Mouse (Mus musculus) ES-Bruce4 (cell line): ENCODE data around the gene Rsl24d1. TPM values are rescaled to one million over a fixed set of nuclear protein-coding genes. Genes with fewer than 3 reads are reported as not detected.
A peak's percentile ranks its signal among the peaks of the same experiment; 100 is the strongest.

Experiments used
- H3K27ac ChIP-seq: 2 replicates; pipeline ENCODE4 v1.5.1; 2012; ENCODE audit warnings: low read length, inconsistent platforms; ENCODE audit not compliant: insufficient read depth
- H3K27me3 ChIP-seq: 2 replicates; pipeline ENCODE4 v1.6.1; 2012; ENCODE audit warnings: mild to moderate bottlenecking, low read length, inconsistent platforms; ENCODE audit not compliant: control insufficient read depth, poor library complexity, insufficient read depth, severe bottlenecking
- H3K36me3 ChIP-seq: 2 replicates; pipeline ENCODE4 v1.6.1; 2012; ENCODE audit warnings: inconsistent platforms, mild to moderate bottlenecking, low read length, moderate library complexity; ENCODE audit not compliant: control insufficient read depth, poor library complexity, insufficient read depth, severe bottlenecking
- H3K4me1 ChIP-seq: one replicate; pipeline ENCODE4 v1.8.1; 2011; ENCODE audit warnings: low read length; ENCODE audit not compliant: control insufficient read depth, insufficient read depth
- H3K4me3 ChIP-seq: 2 replicates; pipeline ENCODE4 v1.5.1; 2011; ENCODE audit warnings: low read depth, mild to moderate bottlenecking, low read length
- H3K9ac ChIP-seq: 2 replicates; pipeline ENCODE4 v1.6.1; 2012; ENCODE audit warnings: low read depth, mild to moderate bottlenecking, inconsistent platforms; ENCODE audit not compliant: poor library complexity, severe bottlenecking
- H3K9me3 ChIP-seq: replicated peaks from 2 replicates; pipeline ENCODE4 v1.6.1; 2012; ENCODE audit warnings: mild to moderate bottlenecking, low read length, inconsistent platforms; ENCODE audit not compliant: control insufficient read depth, poor library complexity, insufficient read depth, severe bottlenecking
- CTCF ChIP-seq: IDR thresholded peaks from one replicate; pipeline ENCODE4 v1.8.1; 2011; ENCODE audit warnings: low read depth, low read length
- EP300 ChIP-seq: IDR thresholded peaks from 2 replicates; pipeline ENCODE4 v1.6.1; 2011; ENCODE audit warnings: low read depth, low read length; ENCODE audit not compliant: insufficient read depth
- POLR2A ChIP-seq: IDR thresholded peaks from one replicate; pipeline ENCODE4 v1.8.1; 2011; ENCODE audit warnings: low read length; ENCODE audit not compliant: insufficient read depth
- polyA plus RNA-seq: library from polyadenylated mRNA; stranded (reverse); fragments of >200 nt; gene quantifications from 2 replicates; pipeline ENCODE4 v1.2.4, GENCODE M21; 2011; ENCODE audit warnings: low read depth; ENCODE audit not compliant: missing spikeins, insufficient read depth, insufficient read length

The Rsl24d1 gene
- 144 and 146 TPM in 2 replicates for polyA plus RNA-seq

DNA sequence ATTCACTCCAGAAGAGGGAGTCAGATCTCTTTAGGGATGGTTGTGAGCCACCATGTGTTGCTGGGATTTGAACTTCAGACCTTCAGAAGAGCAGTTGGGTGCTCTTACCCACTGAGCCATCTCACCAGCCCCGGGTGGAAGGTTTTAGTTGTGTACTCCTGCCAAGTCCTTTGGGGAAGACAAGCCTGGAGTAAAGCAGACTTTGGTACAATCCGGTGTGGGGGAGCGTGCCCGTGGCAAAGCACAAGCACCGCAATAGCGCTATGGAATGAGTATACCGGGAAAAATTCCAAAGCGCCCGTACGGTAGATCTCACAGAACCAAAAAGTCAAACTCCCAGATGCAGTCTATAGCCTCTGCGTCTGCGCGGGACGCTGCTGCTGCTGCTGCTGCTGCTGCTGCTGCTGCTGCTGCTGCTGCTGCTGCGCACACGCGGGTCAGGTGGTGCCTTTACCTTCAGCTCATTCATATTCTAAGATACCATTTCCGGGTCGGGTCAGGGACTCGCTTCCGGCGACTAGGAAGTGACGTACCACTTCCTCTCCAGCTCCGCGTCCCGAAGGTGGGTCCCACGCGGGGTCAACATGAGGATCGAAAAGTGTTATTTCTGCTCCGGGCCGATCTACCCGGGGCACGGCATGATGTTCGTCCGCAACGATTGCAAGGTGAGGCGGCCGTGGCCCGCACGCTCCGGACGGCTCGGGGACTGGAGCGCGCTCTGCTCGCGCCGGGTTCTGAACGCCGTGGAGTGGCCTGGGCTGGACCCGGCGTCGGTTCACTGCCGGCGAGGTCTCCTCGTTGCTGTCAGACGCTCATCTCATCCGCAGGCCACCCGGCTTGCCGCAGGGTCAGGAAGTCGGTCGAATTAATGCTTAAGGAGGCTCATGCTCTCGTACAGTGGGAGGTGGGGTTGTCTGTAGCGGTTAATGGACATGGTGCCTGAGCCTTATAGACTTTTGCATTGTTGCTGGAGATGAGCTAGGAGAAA, at the start of gene Rsl24d1:
Gene Rsl24d1 (plus strand): TSS at position 508 of the 988 bp plus-strand sequence.
- no peaks in the 10 kb centered on the region for H3K4me1 ChIP-seq
- H3K9ac ChIP-seq: peak within 1 kb of the TSS; percentile 72
- peak within 1 kb of the TSS; percentile 83 for H3K27ac ChIP-seq
- H3K36me3 ChIP-seq: peaks cover 26% of the 10 kb centered on the region
- H3K27me3 ChIP-seq: no peaks in the 10 kb centered on the region
- H3K9me3 ChIP-seq: no peaks in the 10 kb centered on the region
- TF ChIP-seq EP300 (no peak), CTCF (no peak), POLR2A (no peak)
- peak within 1 kb of the TSS; percentile 92 for H3K4me3 ChIP-seq

DNA sequence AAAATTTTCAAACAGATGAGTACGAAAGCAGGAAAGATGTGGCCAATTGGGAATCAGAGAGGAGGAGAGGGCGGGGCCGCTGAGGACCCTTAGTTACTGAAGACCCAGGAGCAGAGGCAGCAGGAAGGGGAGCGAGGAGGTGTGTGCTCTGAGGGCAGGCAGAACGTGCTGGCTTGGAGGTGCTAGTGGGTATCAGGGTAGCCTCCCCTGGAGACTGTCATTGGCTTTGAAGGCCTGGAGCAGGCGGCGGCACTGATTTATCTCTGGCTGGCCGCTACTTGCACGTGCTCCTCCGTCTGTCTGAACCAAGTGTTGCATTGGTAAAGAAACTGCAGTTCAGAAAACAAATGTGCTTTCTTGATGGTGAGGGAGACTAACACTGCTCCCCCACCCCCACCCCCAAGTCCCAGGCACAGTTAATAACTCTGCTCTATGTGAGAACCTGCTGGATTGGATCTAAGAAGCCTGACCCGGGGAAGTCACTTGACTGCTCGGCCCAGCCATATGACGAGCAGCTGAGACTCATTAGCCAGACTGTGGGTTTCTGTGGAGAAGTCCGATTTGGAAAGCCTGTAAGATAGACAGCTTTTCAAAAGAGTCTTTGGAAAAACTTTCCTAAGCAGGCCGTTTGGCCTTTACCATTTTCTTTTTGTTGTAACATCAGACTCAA, 49.5 kb upstream of the Rsl24d1 start:
- Histone ChIP-seq H3K27ac (no peak overlapping the region), H3K4me3 (peak overlapping the region; percentile 4; the same call in 1 of the 2 replicates), H3K9me3 (no peaks in the 10 kb centered on the region), H3K27me3 (no peaks in the 10 kb centered on the region), H3K9ac (no peak overlapping the region), H3K4me1 (peaks cover 10% of the 10 kb centered on the region), H3K36me3 (no peaks in the 10 kb centered on the region)
- TF ChIP-seq EP300 (no peak), CTCF (no peak), POLR2A (peak; percentile 34)

DNA sequence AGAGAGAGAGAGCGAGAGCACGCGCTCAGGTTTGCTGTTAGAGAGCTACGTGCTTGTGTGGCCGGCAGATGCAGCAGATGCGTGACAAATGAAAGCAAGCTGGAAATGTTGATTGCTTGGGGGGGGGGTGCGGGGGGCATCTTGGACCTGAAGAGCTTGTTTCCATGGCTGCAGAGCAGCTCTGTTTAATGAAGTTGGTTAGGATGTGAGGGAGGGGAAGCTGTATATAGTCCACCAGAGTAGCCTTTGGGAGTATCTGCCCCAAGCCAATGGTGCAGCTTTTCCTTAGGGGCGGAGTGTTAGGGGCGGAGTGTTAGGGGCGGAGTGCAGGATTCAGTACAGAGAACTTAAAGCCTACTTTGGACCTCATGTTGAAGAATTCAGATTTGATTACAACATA, 46.1 kb upstream of the Rsl24d1 start:
- Histone ChIP-seq H3K36me3 (no peaks in the 10 kb centered on the region), H3K27ac (peak overlapping the region; percentile 57), H3K4me3 (0 out of 2 replicates have a peak overlapping the region, but pooled peaks have one; percentile 21), H3K27me3 (no peaks in the 10 kb centered on the region), H3K9ac (peak overlapping the region; percentile 39; the same call in 1 of the 2 replicates), H3K4me1 (peaks cover 14% of the 10 kb centered on the region), H3K9me3 (no peaks in the 10 kb centered on the region)
- TF ChIP-seq CTCF (no peak), EP300 (no peak), POLR2A (peak; percentile 11)

DNA sequence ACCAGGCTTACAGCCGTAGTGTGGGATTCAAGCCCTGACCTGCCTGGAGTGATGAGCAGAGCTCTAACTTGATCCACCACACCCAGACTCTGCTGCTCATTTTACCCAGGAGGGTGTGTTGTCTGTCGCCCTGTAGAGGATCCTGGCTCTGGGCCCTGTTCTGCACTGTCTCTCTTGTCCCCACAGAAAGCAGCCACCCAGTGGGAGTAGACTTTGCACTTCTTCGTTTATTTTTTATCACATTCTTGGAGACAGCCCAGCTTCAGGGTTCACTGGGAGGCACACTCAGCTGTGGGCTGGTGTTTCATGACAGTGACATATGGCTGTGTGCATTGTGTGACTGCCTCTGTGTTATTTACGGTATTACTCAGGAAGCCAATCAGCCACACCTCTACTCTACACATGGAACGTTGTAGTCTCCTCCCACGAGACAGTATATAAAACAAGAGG, 45.0 kb upstream of the Rsl24d1 start:
- peak overlapping the region; percentile 55 for H3K27ac ChIP-seq
- peak overlapping the region; percentile 39 for H3K9ac ChIP-seq
- H3K36me3 ChIP-seq: no peaks in the 10 kb centered on the region

DNA sequence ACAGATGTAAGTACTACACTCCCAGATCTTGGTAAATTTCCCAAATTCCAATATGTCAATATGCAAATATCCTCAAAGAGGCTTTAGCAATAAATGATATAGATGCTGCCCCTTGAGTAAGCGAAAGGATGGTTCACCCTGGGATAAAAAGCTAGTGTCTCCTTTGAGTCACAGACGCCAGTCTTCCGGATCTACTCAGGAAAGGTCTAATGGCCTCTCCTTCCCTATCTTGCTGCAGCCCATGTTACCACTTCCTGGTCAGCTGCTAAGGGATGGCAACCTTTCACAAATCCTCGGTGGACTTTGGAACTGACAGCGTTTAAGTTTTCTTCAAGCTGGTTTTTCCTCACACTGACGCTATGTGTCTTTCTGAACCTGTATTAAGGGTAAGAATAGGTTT, 44.5 kb upstream of the Rsl24d1 start:
- no peak for TF ChIP-seq EP300

More for the DNA sequence above, 45.0 kb upstream of the Rsl24d1 start:
- no peak for TF ChIP-seq POLR2A
- TF ChIP-seq EP300: no peak
- TF ChIP-seq CTCF: no peak
- peaks cover 14% of the 10 kb centered on the region for H3K4me1 ChIP-seq
- no peaks in the 10 kb centered on the region for H3K27me3 ChIP-seq
- 0 out of 2 replicates have a peak overlapping the region, but pooled peaks have one; percentile 4 for H3K4me3 ChIP-seq
- no peaks in the 10 kb centered on the region for H3K9me3 ChIP-seq

More for the DNA sequence above, 44.5 kb upstream of the Rsl24d1 start:
- peaks cover 14% of the 10 kb centered on the region for H3K4me1 ChIP-seq
- H3K4me3 ChIP-seq: no peak overlapping the region
- H3K27ac ChIP-seq: 0 out of 2 replicates have a peak overlapping the region, but pooled peaks have one; percentile 17
- H3K36me3 ChIP-seq: no peaks in the 10 kb centered on the region
- no peak overlapping the region for H3K9ac ChIP-seq
- H3K9me3 ChIP-seq: no peaks in the 10 kb centered on the region
- no peaks in the 10 kb centered on the region for H3K27me3 ChIP-seq
